Mouse (Mus musculus): ENCODE data around the gene Bicdl1.

- no peak for TF ChIP-seq CTCF (IDR thresholded peaks at IDR 0.05; ENCODE audit: low read depth)
- TF ChIP-seq EP300 (optimal IDR thresholded peaks at IDR 0.05), result no peak
Measured at GRCm38 (mm10) chr5:115755501-115755900, 24.1 kb upstream of the Bicdl1 start.

Measured in stomach, postnatal 0 days (tissue).